Mouse (Mus musculus) urinary bladder, postnatal 4 days (tissue): Measurements from ENCODE around the gene Ctnnbip1.

Experiments used
- DNase-seq, 2 experiments: peaks; one replicate each; pipeline ENCODE4 v3.0.0; 2021 to 2022; ENCODE audit warnings: low spot score in 2 of 2

Ctnnbip1 gene

GRCm38 (mm10) chr4:149517868-149518340 is at the start of gene Ctnnbip1:
Ctnnbip1 (plus strand) TSS chr4:149518236.
- peak; percentile 97 to 98 for DNase-seq

DNA sequence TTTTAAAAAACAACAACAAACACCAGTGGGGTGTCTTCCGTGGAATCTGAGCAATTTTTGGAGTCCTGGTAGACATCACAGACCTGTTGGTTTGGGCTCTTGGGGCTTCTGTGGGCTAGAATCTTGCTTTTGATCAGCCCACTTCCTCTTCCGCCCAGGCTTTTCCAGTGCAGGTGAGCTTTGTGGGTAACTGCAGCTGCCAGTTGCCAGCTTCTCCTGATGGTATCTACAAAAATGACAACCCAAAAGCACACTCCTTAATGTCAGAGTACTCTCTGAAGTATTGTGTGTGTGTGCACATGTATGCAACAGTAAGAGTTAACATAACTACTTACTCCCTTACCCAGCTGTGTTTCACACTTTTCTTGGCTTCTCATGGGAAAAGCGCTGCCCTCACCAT is 48.5 kb upstream of the Ctnnbip1 start:
- no peak for DNase-seq

GRCm38 (mm10) chr4:149475096-149475495 is 42.9 kb upstream of the Ctnnbip1 start:
- no peak for DNase-seq

DNA sequence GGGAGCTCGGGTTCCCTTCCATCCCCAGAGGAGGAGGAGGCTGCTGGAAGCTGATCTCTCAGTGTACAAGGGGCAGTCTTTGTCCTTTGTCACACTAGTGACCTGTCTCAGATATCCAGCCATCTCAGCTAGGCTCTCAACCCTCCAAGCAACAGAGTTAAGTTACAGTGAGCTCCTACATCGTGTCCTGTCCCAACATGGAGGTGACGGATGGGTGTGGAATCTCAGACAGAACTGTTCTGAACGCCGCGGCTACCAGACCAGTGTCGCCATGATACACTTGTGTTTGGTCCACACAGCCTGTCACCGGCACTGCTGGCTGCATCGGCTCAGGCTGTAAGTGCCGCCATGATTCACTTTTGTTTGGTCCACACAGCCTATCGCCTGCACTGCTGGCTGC is 41.0 kb upstream of the Ctnnbip1 start, which contains the start of gene Tmem274:
Gene Tmem274, plus strand, starts transcription at position 301 of the 400 bp plus-strand sequence.
- no peak for DNase-seq

DNA sequence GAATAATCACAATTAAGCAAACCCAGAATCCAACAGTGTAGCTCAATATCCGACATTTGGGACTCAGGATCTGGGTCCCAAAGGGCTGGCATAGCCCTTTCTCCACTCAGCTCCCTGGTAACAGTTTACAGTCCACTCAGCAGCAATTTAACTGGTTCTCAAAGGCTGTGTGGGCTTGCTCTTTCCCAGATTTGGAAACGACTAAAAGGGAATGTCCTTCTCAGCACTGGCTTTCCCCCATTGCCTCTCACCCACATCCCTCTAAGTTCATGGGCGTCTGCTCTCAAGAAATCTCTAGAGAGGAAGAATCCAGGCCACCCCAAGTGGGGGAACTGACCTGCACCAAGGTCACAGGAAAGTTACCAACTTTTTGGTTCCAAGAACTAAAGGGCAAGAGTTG is 33.5 kb upstream of the Ctnnbip1 start:
- no peak for DNase-seq

DNA sequence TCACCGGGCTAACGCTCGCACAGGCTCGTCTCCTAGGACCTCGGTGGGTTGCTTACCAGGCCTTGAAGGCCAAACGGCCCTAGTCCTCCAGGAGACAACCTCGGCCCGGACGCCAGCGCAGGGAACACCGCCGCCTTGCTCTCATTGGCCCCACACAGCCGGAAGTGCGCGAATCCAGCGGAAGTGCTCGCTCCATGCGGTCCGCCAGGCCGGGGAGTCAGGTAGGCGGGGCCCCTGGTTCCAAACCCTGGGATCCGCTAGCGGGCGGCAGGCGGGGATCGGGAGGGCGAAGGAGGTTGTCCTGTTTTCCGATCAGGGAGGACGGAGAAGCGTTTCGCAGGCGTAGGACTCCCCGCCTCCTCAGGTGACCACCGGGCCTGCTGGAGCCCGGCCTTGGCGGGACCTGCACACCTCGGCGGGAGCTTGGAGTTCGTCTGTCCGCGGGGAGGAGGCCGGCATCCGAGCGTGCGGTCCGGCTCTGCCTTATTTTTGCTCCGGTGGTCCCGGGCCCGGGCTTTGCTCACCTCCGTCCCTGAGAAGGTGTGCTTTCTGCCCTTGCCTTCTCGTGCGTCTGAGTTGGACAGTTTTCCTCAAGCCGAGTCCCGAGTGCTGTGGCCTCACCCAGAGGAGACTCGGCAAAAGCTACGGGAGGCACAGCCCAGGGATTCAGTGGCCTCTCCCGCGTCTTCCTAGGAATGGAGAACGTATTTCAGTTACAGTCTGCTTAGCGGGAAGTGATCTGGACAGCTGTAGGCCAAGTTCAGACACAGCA is 32.8 kb upstream of the Ctnnbip1 start, which contains the start of the genes Nmnat1 and Lzic:
Gene Nmnat1, minus strand, starts transcription at position 150 of the 772 bp plus-strand sequence.
Gene Lzic, plus strand, starts transcription at position 177 of the 772 bp plus-strand sequence.
- DNase-seq: peak; percentile 90 to 95

DNA sequence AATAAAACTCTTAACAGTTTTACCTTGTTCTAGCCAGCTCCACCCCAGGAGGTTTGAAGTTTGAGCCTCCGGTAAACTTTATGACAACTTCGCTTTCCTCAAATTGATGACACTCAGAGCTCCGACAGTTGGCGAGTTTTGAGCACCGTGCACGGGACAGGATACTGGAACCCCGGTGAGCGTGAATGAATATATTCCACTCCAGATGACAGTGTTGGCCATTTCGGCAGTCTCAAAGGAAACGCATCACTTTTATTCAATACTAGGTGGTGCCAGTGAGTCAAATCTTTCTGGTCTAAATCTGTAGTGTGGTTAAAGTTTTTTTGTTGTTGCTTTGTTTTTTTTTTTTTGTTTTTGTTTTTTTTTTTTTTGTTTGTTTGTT is 32.2 kb upstream of the Ctnnbip1 start:
- DNase-seq: no peak

- DNase-seq: no peak
Measured at GRCm38 (mm10) chr4:149487729-149488128, 30.3 kb upstream of the Ctnnbip1 start.

GRCm38 (mm10) chr4:149489415-149490240 is 28.4 kb upstream of the Ctnnbip1 start:
- no peak for DNase-seq

- no peak for DNase-seq
Measured at GRCm38 (mm10) chr4:149491151-149491550, 26.9 kb upstream of the Ctnnbip1 start.

GRCm38 (mm10) chr4:149496612-149497011 is 21.4 kb upstream of the Ctnnbip1 start:
- no peak for DNase-seq

GRCm38 (mm10) chr4:149498901-149499300 is 19.1 kb upstream of the Ctnnbip1 start:
- DNase-seq: no peak

GRCm38 (mm10) chr4:149499790-149500189 is 18.2 kb upstream of the Ctnnbip1 start:
- no peak for DNase-seq

- DNase-seq: no peak
Measured at GRCm38 (mm10) chr4:149504363-149504762, 13.7 kb upstream of the Ctnnbip1 start.

GRCm38 (mm10) chr4:149504858-149505257 is 13.2 kb upstream of the Ctnnbip1 start:
- DNase-seq: no peak

- no peak for DNase-seq
Measured at GRCm38 (mm10) chr4:149505261-149505967, 12.6 kb upstream of the Ctnnbip1 start.

- no peak for DNase-seq
Measured at GRCm38 (mm10) chr4:149506904-149507303, 11.1 kb upstream of the Ctnnbip1 start.

GRCm38 (mm10) chr4:149511221-149511646 is 6.8 kb upstream of the Ctnnbip1 start:
- DNase-seq: no peak

- DNase-seq: no peak
Measured at GRCm38 (mm10) chr4:149512072-149512471, 6.0 kb upstream of the Ctnnbip1 start.

DNA sequence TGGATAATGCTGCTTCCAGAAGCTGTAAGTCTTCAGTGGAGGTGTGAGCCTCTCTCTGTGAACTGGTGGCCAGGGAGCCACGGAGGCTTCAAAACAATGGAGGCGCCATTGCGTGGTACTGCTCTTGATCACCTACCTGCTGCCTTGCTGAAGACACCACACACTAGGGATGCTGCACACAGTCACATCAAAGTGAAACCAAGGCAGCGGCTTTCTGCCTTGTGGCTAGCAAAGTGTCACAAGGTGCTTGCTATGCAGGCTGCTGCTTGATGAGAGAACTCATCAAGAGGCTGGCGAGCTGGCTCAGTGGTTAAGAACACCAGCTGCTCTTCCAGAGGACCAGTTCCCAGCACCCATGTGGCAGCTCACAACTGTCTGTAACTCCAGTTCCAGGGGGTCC is 2.3 kb upstream of the Ctnnbip1 start:
- DNase-seq: no peak

DNA sequence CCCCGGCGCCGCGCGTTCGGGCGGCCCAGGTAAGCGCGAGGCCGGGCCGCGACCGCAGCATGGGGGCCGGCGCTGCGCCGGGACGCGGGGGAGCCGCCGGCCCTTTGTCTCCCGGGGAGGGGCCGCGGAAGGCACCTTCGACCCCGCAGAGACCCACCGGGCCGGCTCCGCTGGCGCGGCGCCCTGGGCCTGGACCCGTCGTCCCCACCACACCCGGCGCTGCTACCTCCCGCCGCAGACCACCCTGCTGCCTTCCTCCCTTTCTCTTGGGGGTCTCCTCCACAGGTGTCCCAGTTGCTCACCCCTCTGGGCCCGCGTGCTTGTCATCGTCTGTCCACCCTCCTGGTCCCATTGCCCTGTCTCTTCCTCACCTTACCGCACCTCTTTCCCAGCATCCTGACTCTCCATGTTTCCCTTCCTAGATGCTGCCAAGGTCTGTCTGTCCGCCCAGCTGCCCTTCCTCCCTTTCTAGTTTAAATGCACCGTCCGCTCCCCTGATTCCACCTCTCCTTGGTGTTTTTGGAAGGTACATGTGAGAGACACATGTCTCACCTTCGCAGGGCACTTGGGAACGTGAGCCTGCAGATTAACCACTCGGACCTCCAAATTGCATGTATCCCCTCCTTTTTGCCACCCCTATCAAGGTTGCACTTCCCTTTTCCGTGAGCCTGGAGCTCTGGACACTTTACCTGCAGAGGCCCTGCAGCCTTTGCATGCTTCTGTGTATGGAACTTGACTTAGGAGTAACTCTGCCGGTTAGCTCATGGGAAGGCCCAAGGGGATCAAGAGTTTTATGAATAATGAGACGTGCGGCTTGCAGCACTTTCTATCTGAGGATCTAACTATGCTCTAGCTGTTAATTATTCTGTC is 550 bp downstream of the Ctnnbip1 start:
- no peak for DNase-seq
